Mouse (Mus musculus): Measurements from ENCODE around the gene Ern1.
"Not testable (repeated sequence)": the region's sequence is repeated elsewhere in the genome, so short reads cannot be mapped to it uniquely, and the experiment has no call there.

Ern1 gene

DNA sequence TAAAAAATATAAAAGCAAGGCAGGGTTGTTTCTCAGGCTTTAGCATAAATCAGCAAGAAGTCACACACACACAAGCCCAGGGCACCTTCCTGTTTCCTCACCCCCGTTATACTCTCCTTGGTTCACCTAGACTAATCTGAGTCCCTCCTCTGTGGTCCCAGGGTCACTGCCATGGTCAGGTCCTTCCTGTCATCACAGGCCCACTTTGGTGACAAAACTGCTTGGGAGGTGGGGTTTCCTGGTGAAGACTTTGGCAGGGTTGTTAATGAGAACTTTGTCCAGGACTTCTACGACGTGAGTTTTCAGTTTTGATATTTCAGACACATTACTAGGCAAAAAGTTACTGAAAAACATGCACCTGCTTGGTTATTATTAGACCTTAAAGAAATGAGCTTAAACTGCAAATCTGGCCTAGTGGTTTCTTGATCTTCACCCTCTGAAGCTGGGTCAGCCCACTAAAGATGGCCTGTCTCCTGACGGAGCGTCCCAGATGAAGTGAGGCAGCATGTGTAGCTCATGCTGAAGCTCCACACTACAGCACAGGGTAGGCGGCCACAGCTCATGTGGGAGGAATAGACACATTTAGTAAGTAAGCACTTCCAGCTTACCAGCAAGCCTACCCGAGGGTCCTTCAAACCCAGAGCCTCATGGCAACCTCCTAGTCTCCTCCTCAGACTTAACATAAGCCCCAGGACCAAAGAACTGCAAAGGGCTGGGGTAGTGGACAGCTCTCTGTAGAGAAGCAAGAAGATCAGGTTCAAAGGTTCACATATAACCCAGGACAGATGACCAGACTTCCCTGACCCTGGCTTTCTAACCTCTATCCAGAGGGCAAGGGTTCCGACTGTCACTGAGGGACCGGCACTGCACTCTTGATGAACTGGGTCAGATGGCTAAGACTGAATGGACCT lies 7.8 kb downstream of the Ern1 start:
- no peak for DNase-seq

DNA sequence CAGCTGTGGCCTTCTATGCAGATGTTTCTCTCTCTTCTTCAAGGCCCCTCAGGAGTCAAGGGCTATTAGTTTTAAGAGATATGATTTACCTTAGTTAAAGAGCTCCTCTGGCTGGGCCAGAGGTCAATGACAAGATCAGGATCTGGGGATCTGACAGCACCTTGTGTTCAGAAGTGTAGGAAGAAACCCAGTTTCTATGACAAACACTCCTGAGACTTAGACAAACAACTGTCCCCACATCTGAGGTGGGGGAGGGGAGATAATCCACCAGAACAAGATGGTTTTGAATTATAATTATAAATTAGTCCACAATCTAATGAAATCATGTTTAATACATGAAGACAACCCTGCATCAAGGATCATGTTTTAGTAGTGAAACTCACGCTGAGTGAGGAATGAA lies 8.9 kb downstream of the Ern1 start:
- DNase-seq: no peak

DNA sequence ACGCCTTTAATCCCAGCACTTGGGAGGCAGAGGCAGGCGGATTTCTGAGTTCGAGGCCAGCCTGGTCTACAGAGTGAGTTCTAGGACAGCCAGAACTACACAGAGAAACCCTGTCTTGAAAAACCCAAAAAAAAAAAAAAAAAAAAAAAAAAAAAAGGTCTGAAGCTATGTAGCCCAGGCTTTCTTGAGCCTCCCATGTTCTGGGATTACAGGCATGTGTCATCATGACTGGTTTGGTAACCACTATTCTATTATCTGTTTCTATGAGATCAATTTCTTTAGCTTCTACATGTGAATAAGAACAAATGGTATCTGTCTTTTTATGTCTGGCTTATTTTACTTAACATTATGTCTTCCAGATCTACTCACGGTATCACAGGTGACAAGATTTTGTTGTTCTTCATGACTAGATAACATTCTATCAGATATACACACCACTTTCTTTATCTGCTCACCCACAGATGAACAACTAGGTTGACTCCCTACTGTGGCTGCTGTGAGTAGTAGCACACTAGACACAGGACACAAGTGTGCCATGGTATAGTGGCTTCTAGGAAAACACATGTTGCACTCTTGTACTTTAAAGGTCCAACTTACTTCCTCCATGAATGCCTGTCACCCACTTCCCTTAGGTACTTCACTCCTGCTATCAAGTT lies 10.0 kb downstream of the Ern1 start:
- DNase-seq: no peak

DNA sequence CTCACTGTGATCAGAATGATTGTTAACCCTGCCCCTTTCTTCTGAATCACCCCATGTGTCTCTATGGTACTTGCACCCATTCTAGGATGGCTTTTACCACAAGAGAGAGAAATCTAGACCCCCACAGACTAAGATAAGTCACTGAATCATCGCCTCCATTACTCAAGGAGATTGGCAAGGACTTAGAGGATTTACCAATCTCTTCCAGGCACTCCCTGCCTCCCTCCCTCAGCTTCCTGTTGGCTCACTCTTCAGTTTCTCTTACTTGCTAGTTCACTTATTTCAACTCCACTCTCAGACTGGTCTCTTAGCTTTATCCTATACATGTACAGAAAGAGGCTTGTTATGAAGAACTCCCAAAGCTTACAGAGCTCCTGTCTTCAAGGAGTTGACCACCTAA lies 12.3 kb downstream of the Ern1 start:
- DNase-seq: no peak

DNA sequence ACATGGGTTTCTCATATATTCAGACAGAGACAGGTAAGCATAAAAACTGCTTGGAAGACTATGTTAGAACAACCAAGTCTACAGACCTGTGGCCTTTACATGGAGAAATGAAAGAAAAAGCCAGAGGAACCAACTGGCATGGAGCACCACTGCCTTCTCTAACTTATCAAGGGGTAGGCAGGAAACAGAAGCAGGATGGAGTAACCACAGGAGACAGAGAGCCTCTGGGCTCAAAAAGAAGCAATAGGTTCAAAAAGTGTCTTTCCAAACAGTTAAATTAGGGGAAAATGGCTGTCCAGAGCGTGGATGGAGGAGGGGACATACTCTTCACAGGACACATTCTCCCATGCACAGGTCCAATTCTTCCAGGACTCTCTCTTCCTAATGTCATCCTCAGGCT lies 16.0 kb downstream of the Ern1 start:
- DNase-seq: no peak

DNA sequence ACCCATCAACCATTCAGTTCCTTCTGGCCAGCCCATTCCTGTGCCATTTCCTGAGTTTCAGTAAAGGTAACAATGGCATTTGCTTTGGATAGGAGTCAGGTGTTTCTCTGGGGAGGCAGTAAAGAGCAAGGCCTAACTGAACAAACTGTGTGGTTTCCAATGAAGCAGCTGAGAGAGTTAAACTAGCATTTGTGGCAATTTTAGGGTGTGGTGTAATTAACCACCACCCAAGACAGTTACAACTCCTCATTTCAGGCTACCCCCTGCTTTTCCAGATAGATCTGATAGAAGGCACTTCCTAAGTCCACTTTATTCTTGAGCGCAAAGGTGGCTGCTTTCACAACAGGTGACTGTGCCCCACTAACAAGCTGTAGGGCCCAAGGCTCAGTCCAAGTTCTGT lies 19.1 kb downstream of the Ern1 start:
- DNase-seq: no peak

DNA sequence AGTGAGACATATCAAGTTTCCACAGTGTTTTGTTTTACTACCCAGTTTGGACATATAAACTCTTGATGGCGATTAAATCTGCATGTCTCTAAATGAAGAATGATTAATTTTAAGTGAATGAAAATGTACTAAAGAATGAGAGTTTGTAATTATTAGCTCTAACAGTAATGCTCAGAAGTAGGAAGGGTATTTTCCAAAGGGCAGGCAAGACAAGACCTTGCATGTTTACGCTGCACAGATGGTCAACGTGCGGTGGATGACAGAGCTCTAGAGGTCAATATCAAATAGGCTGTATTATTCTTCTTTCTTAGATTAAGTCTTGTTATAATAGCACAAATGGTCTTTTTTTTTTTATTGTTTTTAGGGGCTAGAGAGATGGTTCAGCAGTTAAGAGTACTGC lies 21.7 kb downstream of the Ern1 start:
- no peak for DNase-seq

DNA sequence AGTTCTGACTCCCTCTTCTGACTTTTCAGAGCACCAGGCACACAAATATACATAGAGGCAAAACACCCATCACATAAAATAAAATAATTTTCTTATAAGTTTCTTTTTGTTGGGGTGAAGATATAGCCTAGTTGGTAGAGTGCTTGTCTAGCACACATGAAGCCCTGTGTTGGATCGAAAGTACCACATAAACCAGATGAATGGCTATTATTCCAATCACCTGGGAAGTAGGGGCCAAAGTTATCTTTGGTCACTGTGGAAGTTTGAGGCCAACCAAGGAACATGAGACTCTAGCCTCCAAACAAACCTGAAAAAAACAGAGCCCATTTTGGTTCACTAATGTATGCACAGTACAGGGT lies 22.1 kb downstream of the Ern1 start:
- DNase-seq: no peak

DNA sequence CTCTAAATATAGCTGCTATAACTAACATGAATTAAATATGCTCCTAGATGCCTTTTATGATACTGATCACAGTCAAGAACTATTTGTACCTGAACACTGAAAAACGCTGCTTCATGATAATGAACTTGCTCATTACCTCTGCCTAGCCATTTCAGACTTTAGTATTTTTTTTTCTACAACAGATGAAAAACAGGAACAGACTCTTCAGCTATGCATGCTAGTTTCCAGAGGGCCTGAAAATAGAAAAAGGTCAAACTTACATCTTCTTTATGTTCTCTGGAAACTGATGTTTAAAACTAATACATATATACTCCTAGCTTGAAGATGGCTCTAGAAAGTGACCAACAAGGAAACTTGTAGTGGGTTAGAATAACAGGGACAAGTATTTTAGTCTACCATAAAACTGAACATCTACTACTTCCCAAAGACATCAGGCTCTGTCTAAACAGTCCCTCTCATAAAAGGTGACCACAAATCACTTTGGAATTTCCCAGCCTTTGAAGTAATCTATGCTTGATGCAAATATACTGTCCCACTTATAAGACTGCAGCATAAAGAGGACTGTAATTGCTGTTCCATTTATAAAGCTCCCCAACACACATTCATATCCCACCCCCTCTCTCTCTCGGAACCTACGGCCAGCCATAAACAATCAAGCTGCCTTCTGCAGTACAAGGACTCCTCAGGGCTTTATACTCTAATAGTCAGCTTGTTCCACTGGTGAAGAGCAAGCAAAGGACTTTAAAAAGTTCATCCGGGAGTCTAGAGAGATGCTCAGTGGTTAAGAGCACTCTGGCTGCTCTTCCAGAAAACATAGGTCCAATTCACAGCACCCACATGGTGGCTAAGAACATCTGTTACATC lies 22.7 kb downstream of the Ern1 start:
- no peak for DNase-seq

DNA sequence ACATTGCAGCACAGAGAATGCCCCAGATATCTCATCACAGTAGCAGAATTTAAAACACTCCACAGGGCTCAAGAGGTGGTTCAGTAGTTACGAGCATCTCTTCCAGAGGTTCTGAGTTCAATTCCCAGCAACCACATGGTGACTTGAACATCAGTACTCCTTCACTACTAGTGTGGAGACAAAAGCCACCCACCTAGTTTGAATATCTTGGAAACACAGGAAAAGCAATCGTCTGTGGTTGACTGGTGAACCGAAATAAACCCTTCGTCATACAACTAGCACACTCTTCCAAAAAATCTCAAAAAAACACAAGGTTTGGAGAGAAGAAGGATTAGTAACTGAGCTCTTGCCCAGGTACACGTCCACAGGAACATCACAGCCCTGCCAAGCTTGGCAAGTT lies 23.8 kb downstream of the Ern1 start:
- no peak for DNase-seq

DNA sequence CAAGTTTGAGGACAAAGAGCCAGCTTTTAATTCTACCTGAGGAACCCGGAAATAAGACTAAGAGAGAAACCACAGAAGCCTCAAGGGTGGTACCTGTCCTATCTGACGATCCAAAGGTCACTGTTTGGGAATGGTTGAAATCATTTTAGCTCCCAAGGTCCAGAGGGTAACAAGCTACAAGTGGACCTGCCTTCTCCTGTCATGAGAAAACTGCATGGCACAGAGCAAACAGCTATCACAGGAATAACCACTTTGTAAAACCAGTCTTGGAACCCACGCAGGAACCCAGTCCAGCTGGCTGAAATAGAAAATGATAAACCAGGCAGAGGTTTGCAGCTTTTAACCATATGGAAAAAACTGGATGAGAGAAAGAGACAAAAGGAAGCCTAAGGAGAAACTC lies 25.3 kb downstream of the Ern1 start:
- DNase-seq: peak; percentile 21

DNA sequence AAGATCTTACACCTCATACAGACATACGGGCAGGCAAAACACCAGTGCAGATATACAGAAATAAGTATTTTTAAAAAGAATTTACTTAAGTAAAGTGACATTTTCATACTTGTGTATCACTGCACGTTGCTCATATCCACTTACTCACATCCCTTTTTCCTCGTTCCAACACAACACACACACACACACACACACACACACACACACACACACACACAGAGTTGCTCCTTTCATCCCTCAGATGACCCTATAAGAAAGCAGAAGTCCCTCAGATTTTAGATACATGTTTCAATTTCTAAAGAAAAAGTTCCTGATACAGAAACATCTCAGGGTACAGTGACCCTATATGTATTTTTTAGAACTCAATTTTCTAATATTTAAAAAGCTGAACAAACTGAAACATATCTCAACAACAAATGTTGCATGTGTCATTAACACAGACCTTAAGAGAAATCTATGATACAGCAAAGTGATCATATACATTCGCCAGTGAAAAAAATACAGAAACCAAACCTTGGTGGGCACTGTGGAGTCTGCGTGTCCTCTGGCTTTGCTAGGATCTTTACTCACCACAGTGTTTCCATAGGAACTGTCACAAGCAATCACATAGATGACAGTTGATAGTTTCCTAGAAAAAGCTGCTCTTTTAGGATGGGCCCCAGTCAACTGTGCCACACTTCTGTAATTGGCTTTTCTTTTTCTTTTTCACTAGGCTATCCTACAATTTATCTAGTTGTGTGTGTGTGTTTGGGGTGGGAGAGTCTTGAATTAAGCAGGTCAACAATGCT lies 26.3 kb downstream of the Ern1 start:
- no peak for DNase-seq

DNA sequence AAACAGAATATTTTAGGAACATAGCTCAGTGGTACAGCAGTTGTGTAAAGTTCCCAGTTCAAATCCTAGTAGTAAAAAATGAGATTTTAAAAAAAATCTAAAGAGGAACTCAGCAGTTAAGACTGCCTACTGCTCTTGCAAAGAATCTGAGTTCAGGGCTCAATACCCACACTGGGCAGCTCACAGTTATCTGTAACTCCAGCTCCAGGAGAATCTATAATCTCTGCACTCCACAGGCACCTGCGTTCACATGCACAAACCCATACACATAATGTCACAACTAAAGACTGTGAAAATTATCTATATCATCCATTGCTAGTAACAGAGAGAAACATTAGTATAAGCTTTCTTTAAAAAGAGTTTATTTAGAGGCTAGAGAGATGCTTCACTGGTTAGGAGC lies 27.0 kb downstream of the Ern1 start:
- no peak for DNase-seq

DNA sequence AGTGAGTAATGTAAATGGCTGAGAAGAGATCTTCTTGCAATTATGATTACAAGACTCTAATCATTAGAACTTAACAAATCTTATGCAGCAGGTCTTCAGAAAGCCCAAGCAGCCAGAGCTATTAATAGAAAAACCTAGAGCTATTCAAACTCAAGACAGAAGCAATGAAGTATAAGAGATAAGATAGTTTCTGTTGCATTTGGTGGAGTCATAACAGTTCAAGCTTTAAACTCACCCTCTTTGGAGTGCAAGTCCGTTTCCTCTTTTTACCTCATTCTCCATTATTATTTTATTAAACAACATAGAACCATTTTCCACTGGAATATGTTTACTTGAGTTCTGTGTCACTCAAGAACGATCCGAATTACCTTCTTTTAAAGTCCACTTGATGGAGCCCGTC lies 29.1 kb downstream of the Ern1 start:
- no peak for DNase-seq

DNA sequence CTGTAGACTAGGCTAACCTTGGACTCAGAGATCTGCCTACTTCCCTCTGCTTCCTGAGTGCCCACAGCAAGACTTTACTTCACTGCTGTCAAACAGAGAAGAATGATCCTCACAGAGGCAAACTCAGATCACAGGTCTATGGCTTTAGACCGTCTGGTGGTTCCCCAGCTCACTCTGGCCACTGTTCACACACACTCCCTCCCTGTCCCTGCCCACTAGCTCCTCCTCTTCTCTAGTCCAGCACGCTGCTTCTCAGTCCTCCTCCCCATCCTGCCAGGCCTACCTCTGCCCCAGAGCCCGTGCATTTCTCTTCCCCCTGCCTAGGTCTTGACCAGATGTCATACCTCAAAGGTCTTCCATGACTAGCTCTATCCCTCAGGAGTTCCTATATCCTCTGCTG lies 44.0 kb downstream of the Ern1 start:
- no peak for DNase-seq

DNA sequence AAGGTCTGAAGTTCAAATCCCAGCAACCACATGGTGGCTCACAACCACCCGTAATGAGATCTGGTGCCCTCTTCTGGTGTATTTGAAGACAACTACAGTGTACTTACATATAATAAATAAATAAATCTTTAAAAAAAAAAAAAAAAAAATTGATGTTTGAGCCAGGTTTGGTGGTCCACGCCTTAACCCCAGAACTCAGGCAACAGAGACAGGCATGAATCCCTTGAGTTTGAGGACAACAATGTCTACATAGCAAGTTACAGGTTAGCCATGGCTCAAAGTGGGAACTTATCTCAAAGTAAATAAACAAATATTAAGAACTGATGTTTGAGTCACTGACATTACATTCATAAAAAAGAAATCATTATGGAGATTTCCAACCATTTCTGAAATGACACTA lies 45.1 kb downstream of the Ern1 start:
- not testable (repeated sequence) for DNase-seq

DNA sequence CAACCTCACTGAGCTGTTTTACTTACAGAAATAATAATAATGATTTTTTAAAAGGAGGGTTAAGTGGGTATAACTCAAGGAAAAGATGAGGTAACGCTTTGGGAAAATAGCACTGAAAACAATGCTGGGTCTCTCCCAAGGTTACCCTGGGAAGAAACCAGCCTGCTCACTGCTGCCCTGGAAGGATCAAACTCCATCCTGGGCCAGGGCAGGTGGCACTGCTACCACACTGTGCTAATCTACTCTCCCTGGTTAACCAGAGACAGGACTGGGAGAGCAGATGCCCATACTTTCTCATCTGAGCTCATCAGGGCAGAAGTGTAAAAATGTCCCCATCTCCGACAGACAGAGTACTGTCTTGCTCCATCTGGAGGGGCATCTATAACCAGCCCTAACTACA lies 47.3 kb downstream of the Ern1 start:
- DNase-seq: no peak

DNA sequence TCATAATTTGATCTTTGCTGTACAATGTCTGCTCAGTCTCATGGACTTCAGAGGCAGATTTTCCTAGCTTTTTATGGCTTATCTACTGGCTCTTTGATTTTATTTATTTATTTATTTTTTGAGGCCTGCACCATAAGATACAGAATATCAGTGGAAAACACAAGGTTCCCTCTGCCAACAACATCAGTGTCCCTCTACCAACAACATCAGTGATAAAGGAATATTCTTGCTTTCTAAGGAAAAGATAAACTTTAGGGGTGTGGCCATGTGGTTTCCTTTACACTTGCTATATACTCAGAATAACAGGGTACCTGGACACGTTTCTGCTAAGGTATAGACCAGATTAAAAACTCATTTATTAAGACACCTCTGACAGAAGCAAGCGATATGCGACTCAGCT lies 48.3 kb downstream of the Ern1 start:
- no peak for DNase-seq

DNA sequence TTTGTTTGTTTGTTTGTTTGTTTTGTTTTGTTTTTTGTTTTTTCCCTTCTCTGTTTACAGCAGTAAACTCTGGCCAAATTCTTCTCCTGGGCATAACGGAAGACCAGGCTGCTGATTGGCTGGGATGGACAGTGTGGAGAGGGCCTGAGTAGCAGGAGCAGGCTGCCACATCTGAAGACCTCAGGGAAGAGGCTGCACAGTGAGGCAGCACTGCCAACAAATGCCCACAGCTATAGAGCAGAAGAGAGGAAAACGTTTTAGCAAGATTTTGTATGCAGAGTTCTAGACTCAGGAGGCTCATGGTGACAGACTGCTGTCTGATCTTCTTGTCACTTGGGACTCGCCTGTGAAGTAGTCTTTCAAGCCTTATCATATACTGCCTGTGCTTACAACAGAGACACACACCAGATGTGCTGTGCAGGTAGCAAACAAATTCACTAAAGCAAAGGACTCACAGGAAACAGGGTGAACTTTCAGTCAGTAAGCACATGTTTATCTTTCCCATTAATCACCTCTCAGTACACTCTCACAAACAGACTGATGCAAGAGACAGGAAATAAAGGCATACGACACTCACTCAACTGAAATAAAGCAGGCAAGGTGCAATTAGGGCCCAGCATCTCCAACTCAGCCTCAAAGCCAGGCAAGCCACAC lies 49.0 kb downstream of the Ern1 start:
- no peak for DNase-seq

DNA sequence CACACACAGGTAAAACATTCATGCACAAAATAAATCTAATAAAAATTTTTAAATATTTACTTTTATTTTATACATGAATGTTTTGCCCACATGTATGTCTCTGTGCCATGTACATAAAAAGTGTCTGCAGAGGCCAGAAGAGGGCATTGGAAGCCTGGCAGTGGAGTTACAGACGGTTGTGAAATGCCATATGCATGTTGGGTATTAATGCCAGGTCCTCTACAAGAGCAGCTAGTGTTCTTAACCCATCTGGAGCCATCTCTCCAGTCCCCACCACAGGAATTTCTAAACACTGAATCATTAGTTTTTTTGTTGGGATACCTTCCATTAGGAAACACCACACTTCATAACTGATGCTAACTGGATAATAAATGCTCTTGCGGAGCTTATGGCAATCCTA lies 50.1 kb downstream of the Ern1 start:
- no peak for DNase-seq

DNA sequence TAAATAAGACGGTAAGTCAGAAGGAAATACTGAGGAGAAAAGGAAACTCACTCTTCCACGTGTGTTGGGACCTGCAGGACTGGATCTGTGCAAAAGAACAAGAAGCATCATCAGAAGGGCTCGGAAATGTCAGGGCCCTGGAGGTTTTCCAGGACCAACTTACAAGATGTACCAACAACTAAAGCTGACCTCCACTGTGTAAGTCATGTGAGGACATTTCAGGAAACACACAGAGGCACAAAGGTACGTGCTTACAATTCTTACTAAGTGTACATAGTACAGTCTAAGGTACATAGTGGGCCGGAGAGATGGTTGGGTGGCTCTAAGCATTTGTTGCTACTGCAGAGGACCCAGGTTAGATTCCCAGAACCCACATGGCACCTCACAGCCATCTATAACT lies 50.6 kb downstream of the Ern1 start:
- DNase-seq: no peak

DNA sequence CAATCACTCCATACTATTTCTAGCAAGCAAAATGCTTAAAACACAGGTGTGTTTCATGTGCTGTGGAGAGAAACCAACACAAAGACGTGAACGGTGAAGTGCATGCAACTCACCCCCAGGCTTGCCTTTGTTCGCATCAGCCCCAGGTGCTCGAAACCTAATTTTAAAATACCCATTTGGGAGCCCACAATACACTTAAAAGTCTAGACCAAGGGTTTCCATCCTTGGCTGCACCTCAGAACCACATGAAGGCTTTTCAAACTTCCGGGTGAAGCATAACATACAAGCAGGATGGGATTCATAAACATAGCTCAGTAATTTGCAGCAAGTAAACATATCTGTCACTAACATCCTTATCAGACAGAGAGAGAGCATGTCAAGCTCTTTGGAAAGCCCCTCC lies 57.3 kb downstream of the Ern1 start:
- DNase-seq: no peak

Data from kidney, adult 9 months (tissue).